Mouse (Mus musculus): ENCODE measurements around the gene Psmd14. TPM values are rescaled to one million over a fixed set of nuclear protein-coding genes. Genes with fewer than 3 reads are reported as not detected.
A peak's percentile ranks its signal among the peaks of the same experiment; 100 is the strongest.

Psmd14 gene
- polyA plus RNA-seq, 1 experiment from 2014 or later, result 185 TPM

DNA sequence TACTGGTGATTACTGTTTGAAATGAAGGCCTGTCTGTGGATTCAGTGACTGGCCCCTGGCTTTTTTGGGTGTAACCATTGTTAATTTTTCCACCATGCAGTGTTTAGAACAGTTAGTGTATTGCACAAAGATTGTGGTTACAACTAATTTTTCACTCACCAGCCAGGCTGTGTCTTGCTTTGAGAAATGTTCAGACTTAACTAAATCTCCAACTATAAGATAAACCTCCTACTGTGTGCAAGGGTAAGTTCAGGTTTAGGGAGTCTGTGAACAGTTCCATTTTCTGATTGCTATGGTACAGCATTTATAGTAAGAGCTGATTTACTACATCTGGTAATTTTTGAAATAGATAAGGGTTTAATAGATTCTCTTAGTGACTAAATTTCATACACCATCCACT, 69.3 kb downstream of the Psmd14 start:
- no peak overlapping the region for H3K4me2 ChIP-seq (replicated peaks)
- no peaks in the 10 kb centered on the region for H3K4me1 ChIP-seq (replicated peaks)
- no peak for ATAC-seq
- H3K9me3 ChIP-seq, result no peaks in the 10 kb centered on the region
- no peaks in the 10 kb centered on the region for H3K36me3 ChIP-seq
- no peak overlapping the region for H3K4me3 ChIP-seq (replicated peaks)
- H3K9ac ChIP-seq, result no peak overlapping the region
- H3K27ac ChIP-seq, result no peak overlapping the region
- H3K27me3 ChIP-seq (replicated peaks), result no peaks in the 10 kb centered on the region

DNA sequence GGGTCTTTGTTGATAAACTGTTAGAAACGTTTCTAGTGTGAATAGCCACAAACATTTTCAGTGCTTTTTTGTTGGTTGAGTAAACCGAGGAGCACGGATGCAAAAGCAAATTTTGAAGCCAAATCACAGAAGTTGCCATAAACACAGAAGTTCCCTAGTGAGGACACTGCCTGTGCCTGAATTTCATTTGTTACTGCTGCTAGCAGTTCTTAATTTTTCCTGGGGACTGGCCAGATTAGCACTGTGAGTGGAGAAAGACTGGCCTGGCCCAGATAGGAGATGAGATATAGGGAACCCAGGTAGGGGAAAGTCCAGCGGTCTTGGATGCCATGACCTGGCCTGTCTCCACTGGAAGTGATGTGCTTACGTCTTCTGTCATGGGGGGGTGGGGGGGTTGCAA, 83.5 kb downstream of the Psmd14 start:
- Histone ChIP-seq H3K4me1 (replicated peaks) (no peaks in the 10 kb centered on the region), H3K4me3 (replicated peaks) (no peak overlapping the region), H3K9ac (no peak overlapping the region), H3K36me3 (no peaks in the 10 kb centered on the region), H3K27me3 (replicated peaks) (no peaks in the 10 kb centered on the region), H3K4me2 (replicated peaks) (no peak overlapping the region), H3K9me3 (no peaks in the 10 kb centered on the region), H3K27ac (no peak overlapping the region)
- WGBS, result 78% methylated on average over 5 of the region's 5 CpGs
- no peak for ATAC-seq

DNA sequence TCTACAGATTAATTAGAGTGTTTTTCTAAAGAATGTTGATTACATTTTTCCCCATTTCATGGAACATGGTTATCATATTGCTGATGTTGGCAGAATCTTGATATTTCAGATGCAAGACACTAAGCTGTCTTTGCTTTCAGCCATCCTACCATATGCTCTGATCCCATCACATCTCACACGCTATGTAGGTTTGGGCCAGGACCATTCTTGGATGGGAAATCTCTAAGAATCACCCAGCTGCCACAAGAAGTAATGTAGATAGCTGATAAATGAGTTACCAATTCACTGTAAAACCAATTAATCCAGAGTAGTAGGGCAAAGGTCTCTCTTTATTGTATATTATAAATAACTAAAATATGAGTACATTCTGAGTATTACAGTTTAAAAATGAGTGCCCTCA, 86.6 kb downstream of the Psmd14 start:
- no peaks in the 10 kb centered on the region for H3K36me3 ChIP-seq
- H3K9ac ChIP-seq, result no peak overlapping the region
- no peak overlapping the region for H3K27ac ChIP-seq
- no peak overlapping the region for H3K4me3 ChIP-seq (replicated peaks)
- no peaks in the 10 kb centered on the region for H3K4me1 ChIP-seq (replicated peaks)
- WGBS, result 71% methylated on average over 1 of the region's 1 CpGs
- H3K27me3 ChIP-seq (replicated peaks), result peaks cover 15% of the 10 kb centered on the region
- peak; percentile 50 for ATAC-seq
- no peak overlapping the region for H3K4me2 ChIP-seq (replicated peaks)
- no peaks in the 10 kb centered on the region for H3K9me3 ChIP-seq

DNA sequence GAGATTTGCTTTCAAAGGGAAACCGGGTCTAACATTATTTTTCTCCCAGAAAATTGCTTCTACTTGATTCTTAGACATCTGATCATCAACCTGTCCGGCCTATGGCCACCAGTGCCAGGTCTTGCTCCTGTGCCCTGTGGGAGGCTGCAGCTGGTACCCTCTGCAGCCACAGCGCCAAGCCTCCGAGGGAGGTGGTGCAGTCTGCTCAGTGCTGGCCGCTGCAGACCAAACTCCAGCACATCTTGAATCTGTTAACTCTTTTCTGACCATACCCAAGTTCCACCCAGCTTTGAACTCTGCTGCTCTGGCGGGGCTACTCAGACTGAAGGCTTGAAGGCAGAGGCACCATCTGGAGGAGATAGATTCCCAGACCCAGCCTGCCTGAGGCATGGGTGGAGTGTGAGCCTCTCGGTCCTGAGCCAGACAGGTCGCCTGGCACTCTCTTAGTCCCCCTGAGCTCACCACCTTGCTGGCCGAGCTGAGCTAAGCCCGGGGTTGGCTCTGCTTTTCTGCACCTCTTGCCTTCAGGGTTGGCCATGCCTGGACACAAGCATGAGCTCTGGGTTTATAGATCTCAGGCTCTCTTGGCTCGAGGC, 91.3 kb downstream of the Psmd14 start, which contains the start of gene Tbr1:
TSS of gene Tbr1 (plus strand) at position 275 of the 596 bp plus-strand sequence.
- H3K27ac ChIP-seq, result no peak within 1 kb of the TSS
- 0 out of 2 replicates have a peak, but pooled peaks cover 18% of the 10 kb centered on the region for H3K4me1 ChIP-seq (replicated peaks)
- no peaks in the 10 kb centered on the region for H3K9me3 ChIP-seq
- H3K4me2 ChIP-seq (replicated peaks), result peak within 1 kb of the TSS; percentile 9; the same call in 1 of the 2 replicates
- H3K9ac ChIP-seq, result no peak within 1 kb of the TSS
- peak; percentile 50 for ATAC-seq
- H3K4me3 ChIP-seq (replicated peaks), result no peak within 1 kb of the TSS
- H3K36me3 ChIP-seq, result no peaks in the 10 kb centered on the region
- WGBS, result 15% methylated on average over 11 of the region's 11 CpGs
- H3K27me3 ChIP-seq (replicated peaks), result peaks cover 55% of the 10 kb centered on the region

- 3% methylated on average over 29 of the region's 29 CpGs for WGBS
- peak overlapping the region; percentile 9; the same call in 1 of the 2 replicates for H3K4me2 ChIP-seq (replicated peaks)
- no peaks in the 10 kb centered on the region for H3K9me3 ChIP-seq
- H3K4me1 ChIP-seq (replicated peaks), result 0 out of 2 replicates have a peak, but pooled peaks cover 18% of the 10 kb centered on the region
- no peak overlapping the region for H3K4me3 ChIP-seq (replicated peaks)
- peaks cover 57% of the 10 kb centered on the region for H3K27me3 ChIP-seq (replicated peaks)
- ATAC-seq, result no peak
- no peak overlapping the region for H3K27ac ChIP-seq
- H3K36me3 ChIP-seq, result no peaks in the 10 kb centered on the region
- H3K9ac ChIP-seq, result no peak overlapping the region
Measured at GRCm38 (mm10) chr2:61803443-61804367, 92.2 kb downstream of the Psmd14 start.

- Histone ChIP-seq H3K4me2 (replicated peaks) (no peak overlapping the region), H3K4me3 (replicated peaks) (no peak overlapping the region), H3K9me3 (no peaks in the 10 kb centered on the region), H3K36me3 (no peaks in the 10 kb centered on the region), H3K27ac (no peak overlapping the region), H3K9ac (no peak overlapping the region), H3K27me3 (replicated peaks) (peaks cover 64% of the 10 kb centered on the region), H3K4me1 (replicated peaks) (0 out of 2 replicates have a peak, but pooled peaks cover 18% of the 10 kb centered on the region)
- WGBS, result 3% methylated on average over 10 of the region's 10 CpGs
- ATAC-seq, result no peak
Measured at GRCm38 (mm10) chr2:61804382-61804840, 92.9 kb downstream of the Psmd14 start.

DNA sequence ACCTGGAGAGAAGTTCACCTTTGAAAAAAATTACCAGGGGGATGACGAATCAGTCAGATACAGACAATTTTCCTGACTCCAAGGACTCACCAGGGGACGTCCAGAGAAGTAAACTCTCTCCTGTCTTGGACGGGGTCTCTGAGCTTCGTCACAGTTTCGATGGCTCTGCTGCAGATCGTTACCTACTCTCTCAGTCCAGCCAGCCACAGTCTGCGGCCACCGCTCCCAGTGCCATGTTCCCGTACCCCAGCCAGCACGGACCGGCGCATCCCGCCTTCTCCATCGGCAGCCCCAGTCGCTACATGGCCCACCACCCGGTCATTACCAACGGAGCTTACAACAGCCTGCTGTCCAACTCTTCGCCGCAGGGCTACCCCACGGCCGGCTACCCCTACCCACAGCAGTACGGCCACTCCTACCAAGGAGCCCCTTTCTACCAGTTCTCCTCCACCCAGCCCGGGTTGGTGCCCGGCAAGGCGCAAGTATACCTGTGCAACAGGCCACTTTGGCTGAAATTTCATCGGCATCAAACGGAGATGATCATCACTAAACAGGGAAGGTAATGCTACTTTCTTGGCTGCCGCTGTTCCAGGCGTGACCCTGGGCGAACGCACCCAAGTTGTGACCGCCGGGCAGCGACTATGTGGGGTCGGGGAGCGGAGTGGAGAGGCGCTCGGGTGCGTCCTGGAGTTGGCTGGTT, 93.5 kb downstream of the Psmd14 start:
- peak; percentile 16; the same call in 1 of the 2 replicates for ATAC-seq
- 2% methylated on average over 39 of the region's 39 CpGs for WGBS
- no peaks in the 10 kb centered on the region for H3K9me3 ChIP-seq
- H3K36me3 ChIP-seq, result no peaks in the 10 kb centered on the region
- H3K27me3 ChIP-seq (replicated peaks), result peaks cover 70% of the 10 kb centered on the region
- 0 out of 2 replicates have a peak, but pooled peaks cover 18% of the 10 kb centered on the region for H3K4me1 ChIP-seq (replicated peaks)
- H3K27ac ChIP-seq, result no peak overlapping the region
- no peak overlapping the region for H3K4me3 ChIP-seq (replicated peaks)
- no peak overlapping the region for H3K9ac ChIP-seq
- H3K4me2 ChIP-seq (replicated peaks), result peak overlapping the region; percentile 31; the same call in 1 of the 2 replicates

DNA sequence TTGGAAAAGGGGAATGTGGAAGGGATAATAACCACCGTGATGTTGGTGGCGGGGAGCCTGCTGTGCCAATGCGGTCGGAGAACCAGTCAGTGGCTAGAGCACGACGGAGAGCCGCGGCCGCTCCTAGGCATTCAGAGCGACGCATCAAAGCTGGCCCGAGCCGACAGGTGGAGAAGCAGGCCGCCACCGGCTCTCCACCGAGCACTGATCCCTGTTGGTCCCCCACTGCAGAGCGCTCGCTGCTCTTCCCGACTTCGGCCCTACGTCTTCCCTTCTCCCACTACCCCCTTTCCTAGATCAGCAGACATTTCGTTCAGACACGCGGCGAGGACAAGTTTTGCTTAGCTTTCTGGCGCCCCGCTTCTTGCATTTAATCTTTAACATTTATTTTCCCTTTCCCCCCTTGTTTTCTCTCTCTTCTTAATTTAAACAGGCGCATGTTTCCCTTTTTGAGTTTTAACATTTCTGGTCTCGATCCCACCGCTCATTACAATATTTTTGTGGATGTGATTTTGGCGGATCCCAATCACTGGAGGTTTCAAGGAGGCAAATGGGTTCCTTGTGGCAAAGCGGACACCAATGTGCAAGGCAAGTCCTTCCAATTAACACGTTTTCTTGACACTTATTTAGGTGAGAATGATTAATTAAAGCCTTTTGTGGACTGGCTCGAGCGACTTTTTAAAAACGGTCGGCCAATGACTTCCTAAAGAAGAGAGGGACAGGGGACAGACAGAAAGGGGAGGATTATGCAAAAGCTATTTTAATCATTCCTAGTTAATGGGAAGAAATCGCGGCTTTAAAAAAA, 94.2 kb downstream of the Psmd14 start:
- no peak overlapping the region for H3K27ac ChIP-seq
- peaks cover 77% of the 10 kb centered on the region for H3K27me3 ChIP-seq (replicated peaks)
- no peak overlapping the region for H3K4me3 ChIP-seq (replicated peaks)
- no peaks in the 10 kb centered on the region for H3K36me3 ChIP-seq
- peak; percentile 59 for ATAC-seq
- no peaks in the 10 kb centered on the region for H3K9me3 ChIP-seq
- under 1% methylated on average over 39 of the region's 39 CpGs for WGBS
- H3K4me1 ChIP-seq (replicated peaks), result 0 out of 2 replicates have a peak, but pooled peaks cover 18% of the 10 kb centered on the region
- H3K9ac ChIP-seq, result no peak overlapping the region
- peak overlapping the region; percentile 31; the same call in 1 of the 2 replicates for H3K4me2 ChIP-seq (replicated peaks)

DNA sequence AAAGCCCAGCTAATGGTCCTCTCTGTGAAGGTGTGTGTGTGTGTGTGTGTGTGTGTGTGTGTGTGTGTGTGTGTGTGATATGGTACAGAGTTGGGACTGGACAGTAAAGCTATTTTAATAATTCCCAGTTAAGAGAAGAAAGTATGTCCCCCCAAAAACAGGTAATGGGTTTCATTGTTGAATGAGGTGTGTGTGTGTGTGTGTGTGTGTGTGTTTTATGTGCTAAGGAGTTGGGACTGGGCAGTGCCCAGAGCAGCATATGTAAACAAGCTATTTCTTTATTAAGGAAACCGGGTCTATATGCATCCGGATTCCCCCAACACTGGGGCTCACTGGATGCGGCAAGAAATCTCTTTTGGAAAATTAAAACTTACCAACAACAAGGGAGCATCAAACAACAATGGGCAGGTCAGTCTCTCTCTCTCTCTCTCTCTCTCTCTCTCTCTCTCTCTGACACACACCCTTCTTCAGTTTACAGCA, 94.9 kb downstream of the Psmd14 start:
- Histone ChIP-seq H3K4me1 (replicated peaks) (peaks cover 21% of the 10 kb centered on the region), H3K27ac (no peak overlapping the region), H3K4me2 (replicated peaks) (no peak overlapping the region), H3K4me3 (replicated peaks) (no peak overlapping the region), H3K27me3 (replicated peaks) (peaks cover 80% of the 10 kb centered on the region), H3K9me3 (no peaks in the 10 kb centered on the region), H3K36me3 (no peaks in the 10 kb centered on the region), H3K9ac (no peak overlapping the region)
- no peak for ATAC-seq
- WGBS, result 2% methylated on average over 3 of the region's 3 CpGs

GRCm38 (mm10) chr2:61807151-61807550, 95.7 kb downstream of the Psmd14 start:
- Histone ChIP-seq H3K36me3 (no peaks in the 10 kb centered on the region), H3K4me2 (replicated peaks) (peak overlapping the region; percentile 27; the same call in 1 of the 2 replicates), H3K9ac (no peak overlapping the region), H3K4me3 (replicated peaks) (no peak overlapping the region), H3K4me1 (replicated peaks) (peaks cover 29% of the 10 kb centered on the region), H3K9me3 (no peaks in the 10 kb centered on the region), H3K27me3 (replicated peaks) (peaks cover 85% of the 10 kb centered on the region), H3K27ac (no peak overlapping the region)
- ATAC-seq, result no peak
- 2% methylated on average over 22 of the region's 22 CpGs for WGBS

GRCm38 (mm10) chr2:61807781-61808180, 96.3 kb downstream of the Psmd14 start:
- Histone ChIP-seq H3K27me3 (replicated peaks) (peaks cover 85% of the 10 kb centered on the region), H3K9ac (no peak overlapping the region), H3K36me3 (no peaks in the 10 kb centered on the region), H3K27ac (no peak overlapping the region), H3K4me3 (replicated peaks) (no peak overlapping the region), H3K4me1 (replicated peaks) (peaks cover 32% of the 10 kb centered on the region), H3K9me3 (no peaks in the 10 kb centered on the region), H3K4me2 (replicated peaks) (no peak overlapping the region)
- 18% methylated on average over 2 of the region's 2 CpGs for WGBS
- ATAC-seq, result no peak

All from intestine, embryonic 15.5 days (tissue).